Mouse (Mus musculus): ENCODE measurements around the gene B3galt5.

Gene B3galt5

DNA sequence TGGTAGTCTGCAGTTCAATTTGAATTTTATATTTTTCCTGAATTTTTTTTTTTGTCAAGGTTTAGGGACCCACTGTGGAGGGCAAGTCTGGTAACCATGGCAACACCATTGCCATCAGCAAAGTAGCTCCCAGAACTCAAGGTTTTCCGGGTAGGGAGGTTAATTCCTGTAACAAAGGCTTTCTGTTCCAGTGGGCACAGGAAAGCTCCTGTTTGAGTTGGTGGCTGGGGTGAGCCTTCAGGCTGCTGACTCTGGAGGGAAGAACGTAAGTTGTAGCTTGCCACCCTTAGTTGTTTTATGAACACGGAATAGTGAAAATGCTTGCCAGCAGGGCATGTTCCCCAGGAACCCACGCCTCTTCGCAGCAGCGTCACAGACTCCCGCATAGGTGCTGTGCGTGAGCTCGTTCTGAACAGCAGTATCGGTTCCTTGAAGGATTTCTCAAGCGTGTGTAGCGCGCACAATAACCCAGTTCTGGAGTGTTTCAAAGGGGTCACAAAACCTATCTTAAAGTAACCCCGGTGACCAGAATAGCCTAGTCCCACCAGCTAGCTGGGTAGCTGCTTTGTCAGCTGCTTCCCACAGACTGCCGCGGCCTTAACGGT is at the start of gene B3galt5:
Gene B3galt5 (plus strand): TSS at position 436 of the 605 bp plus-strand sequence.
- CTCF ChIA-PET, result interaction anchor here (0.7 kb wide), 1 partner anchor 1448 kb away, joined by 5 read pairs; no protein-coding TSS in a partner anchor

DNA sequence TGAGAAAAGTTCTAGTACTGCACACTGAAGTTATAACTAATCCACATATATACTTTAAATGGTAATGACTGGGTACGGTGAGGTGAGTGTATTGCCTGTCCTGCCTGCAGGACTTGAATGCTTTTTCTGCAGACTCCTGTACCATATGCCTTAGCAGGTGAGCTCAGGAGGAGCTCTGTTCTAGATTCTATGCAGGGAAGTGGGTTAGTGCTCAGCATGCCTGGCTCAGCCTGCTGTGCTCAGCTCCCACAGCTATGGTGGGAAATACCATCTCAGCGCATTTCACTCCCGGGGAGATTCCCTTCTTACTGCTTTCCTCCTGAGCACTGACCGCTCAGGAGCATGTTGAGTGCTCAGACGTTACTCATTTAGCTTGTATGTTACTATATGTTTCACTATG is 48.0 kb upstream of the B3galt5 start:
- CTCF ChIA-PET, result no interaction called here

DNA sequence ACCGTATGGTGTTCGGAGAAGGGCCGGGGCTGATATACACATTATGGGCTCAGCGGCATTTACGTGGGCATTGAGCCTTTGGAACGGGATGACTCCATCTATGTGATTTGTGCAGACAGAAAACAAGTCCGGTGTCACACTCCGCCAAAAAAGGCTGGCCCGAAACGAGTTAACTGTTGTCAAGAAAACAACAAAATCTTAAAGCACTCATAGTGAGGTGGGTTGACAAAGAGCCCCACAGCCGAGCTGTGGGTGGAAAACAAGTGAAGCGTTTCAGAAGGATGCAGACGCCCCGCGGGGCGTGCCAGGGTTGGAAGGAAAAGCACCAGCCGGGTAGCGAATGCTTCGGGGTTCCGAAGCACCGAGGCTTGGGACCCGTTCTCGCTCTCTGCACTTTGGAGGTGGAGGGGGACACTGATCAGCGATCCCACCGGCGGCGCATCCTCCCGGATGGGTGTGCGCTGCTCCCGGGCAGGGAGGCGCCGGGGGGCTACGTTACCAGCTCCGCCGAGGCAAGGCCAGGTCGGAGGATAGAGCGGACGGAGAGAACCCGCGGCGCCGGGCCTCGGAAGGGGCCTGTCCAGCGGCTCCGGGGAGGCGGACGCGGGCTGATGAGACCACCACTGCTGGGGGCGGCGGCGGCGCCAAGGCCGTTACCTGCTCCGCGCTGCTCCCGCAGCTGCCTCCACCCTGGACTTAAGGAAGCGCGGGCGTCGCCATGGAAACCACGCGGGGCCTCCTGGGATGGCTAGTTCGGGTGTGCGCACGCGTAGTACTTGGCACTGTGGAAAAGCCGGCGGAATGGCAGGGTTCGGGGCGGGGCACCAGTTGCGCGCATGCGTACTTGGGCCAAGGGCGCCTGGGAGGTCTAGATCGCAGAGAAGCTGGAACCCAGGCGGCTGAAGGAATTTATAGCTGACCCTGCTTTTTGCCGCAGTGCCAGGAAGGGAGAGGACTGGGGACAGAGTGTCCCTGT is 43.8 kb upstream of the B3galt5 start, which contains the start of gene Lca5l:
Gene Lca5l (minus strand): TSS at position 741 of the 976 bp plus-strand sequence.
- CTCF ChIA-PET, result no interaction called here

DNA sequence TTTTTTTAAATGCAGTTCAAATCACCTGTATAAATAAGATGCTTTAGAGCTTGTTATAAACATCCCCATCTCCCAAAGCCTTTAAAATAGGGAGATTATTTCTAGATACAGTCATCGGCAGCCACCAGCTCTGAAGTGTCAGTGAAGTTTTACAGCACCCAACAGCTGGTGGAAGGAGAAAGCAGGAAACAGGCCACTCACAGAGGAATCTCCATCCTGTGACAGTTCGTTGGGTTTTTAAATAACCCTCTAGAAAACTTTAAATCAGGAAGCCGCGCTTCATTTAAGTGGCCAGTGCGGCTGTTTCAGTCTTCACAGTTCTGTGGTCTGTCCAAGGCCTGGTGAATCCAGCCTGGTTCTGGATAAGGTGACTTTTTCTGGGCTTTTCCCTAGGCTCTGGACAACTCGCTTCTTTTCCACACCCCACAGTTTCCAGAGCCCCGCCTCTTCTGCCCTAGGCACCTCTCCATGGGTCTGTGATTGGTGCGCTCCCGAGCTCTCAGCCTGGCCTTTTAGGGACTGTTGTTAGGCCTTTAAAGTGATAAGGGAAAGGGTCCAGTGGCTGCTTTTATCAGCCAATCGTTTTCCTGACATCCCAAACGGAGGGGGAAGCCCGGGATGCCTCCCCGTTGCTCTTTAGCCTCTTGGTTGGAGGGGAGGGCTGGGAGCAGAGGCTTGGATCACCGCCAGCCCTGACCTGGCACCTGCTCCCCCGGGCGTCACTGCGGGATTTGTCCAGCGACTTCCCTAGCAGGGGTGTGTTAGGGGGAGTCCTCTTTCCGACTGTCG is 35.5 kb upstream of the B3galt5 start, which contains the start of gene Sh3bgr:
Gene Sh3bgr (plus strand): TSS at position 538 of the 789 bp plus-strand sequence.
- CTCF ChIA-PET, result no interaction called here

DNA sequence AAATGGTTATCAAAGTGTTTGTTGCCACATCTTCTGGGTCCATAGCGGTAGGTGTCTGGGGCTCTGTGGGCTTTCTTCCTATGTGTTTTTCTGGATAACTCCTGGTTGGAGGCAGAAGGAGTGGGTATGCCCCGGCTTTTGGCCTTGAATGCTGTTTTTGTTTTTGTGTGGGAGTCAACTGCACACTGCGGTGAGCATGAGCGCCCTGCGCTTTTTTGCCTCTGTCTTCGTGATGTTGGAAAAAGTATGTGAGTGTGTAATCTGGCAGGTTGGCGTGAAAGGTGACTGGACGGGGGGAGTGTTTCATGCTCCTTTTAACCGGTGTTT is 34.9 kb upstream of the B3galt5 start:
- CTCF ChIA-PET, result no interaction called here

DNA sequence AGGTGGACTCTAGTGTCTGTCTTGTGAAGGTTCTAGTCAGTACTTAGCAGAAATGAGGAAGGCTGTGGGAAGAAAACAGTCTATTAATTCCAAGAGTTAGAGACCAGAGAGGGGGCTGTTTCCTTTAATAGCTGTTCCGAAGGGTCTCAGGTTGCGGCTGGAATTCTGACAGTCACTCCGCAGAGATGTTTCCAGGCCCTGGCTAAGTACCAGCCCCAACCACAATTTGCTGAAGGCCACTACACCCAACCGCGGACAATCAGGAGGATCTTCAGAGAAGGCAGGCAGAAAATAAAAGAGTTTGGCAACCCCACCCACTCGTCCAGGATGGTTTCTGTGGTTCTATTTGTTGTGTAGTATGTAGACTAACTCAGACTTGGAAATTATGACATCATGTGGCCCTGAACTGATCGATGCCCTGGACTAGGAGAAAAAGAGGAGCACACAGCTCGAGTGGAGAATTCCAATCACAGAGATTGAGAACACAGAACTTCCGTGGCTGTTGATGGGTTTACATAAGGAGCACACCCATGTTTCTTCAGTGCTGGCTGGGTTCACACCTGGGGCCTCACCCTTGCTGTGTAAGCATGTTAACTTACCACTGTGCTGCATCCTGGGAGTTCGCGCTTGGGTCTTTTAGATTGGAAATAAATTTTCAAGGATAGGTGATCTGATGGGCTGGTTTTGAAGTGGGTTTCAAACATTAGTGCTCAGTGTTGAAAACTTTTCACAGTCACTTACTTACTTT is 33.9 kb upstream of the B3galt5 start:
- CTCF ChIA-PET, result no interaction called here

DNA sequence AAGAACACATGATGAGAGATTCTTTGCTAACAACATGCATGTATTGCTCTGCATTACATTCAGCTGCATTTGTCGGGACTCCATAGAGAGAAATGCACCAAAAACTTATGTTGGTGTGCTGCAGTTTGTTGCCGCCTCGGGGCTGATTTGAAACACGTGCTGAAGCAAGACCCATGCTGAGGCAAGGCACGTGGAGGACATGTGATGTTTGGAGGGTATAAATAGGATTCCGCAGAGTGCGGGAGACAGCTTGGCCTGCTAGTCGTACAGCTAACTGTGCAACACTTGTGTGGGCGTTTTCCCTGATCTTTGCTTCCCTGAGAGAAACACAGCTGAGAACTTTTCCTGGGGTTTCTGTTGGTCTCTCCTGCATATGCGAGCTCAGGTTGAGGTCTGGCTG is 25.8 kb upstream of the B3galt5 start:
- CTCF ChIA-PET, result no interaction called here

DNA sequence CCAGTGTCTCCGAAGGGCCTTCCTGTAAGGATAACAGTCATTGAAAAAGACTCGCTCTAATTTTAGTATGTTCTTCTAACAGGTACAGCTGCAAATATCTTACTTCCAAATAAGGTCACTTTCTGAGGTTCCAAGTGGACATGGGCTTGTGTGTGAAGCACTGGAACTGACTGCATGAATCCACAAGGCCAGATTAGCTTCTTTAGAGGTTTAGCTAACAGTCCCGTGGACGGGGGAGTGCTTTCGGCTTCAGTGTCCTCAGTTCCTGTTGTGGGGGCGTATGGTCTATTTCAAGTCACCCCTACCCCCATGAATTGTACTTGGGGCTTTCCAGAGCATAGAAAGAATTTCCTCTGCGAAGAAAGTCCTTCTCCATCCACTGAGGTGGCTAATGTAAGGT is 24.7 kb upstream of the B3galt5 start:
- CTCF ChIA-PET, result no interaction called here

DNA sequence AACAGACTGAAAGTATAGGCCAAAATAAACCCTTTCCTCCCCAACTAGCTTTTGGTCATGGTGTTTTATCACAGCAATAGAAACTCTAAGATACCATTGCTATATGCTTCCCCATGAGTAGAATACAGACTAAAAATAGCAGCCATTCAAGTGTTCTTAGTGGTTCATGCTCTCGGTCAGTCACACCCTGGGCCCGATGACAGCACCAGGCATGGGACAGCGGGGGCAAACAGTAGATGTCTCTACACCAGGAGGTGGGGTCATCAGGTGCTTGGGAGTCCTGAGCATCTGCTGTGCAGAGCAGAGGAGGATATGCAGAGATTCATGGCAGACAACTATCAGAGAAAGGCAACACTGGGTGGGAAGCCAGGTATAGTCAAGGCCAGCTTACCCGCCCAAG is 22.6 kb upstream of the B3galt5 start:
- CTCF ChIA-PET, result no interaction called here

DNA sequence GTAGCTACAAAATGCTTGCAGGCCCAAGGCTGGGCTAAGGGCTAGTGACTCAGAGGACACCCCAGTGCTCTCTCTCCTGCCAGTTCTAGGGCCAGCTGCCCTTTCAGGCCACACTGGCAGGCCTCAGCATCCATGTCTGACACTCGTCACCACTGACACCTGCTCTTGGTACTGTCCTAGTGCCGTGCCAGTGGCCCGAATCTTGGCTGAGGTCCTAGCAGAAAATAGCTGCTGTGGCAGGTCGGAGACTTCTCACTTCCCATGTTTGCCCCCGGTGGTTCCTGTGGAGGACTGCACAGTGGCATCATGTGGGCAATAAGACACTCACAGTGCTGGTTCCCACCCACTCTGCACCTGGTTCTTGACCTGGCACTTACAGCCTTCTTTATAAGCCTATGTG is 14.1 kb upstream of the B3galt5 start:
- CTCF ChIA-PET, result no interaction called here

DNA sequence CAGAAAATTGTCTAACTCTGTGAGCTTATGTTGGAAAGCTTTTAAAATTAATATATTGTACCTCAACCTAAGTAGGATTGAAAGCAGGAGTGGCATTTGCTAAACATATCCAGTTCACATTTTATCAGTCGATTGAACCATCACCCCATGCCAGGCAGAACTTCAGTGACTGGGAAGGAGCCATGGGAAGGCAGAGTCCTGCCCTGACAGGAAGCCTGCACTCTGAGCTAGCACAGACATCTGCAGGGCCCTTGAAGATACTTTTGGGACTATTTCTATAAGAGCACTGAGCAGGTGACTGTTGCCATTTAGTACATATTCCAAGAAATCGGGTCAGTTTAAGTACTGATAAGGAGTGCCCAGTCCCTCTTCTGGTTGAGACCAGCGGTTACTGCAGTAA is 13.6 kb upstream of the B3galt5 start:
- CTCF ChIA-PET, result no interaction called here

DNA sequence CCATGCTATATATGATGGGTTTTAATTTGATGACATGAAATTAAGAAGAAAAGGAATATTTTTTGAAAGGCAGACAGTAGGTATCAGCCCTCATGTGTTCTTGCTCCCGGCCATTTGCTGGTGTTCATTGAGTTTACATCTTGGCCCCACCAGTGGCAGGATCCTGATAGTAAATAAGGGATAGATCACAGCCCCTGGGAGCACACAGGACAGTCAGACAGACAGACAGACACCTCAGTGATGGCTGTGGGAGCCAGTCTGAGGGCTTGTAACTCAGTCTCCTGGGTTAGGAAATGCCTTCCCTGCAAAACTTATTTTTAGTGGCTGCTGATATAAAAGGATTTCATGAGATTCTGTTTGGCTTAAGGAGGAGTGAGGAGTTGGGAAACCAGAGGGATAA is 13.1 kb upstream of the B3galt5 start:
- CTCF ChIA-PET, result no interaction called here

DNA sequence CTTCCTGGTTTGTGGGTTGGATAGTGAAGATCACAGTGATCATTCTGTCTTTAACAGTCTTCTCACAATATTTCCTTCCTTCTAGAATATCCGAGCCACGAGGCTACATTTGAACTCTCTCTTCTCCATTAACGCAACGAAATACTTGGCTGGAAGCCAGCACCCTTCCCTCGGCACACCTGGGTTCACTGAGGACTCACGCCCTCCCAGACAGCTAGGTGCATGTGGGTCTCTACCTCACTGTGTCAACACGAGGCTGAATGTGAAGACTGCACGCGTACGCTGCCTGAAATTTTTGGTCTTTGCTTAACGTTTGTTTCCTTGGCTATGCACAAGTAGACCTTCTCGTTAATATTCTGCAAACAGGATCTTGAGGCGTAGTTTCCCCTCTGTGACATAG is 7.2 kb upstream of the B3galt5 start:
- CTCF ChIA-PET, result no interaction called here

DNA sequence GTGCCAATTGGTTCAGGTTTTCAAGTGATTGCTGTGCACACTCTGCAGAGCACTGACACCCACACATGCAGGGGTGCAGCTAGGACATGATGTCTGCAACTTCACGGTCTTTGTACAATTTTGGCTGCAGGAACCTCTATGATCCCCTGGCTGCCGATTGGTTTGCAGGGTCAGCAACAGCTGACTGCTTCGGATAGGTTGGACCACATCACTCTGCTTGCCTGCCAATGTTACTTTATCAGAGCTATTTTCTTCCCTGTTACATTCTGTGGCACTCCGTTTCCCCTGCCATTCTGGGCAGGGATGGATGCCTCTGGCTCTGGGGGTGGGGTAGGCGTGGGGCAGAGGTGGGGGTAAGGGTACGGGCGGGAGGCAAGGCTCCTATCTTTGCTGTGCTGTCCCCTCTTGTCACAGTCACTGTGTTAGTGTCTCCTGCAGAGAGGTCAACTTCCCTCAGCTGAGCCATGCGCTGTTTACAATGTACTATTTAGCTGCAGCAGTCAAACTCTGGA is 6.5 kb upstream of the B3galt5 start:
- CTCF ChIA-PET, result no interaction called here

DNA sequence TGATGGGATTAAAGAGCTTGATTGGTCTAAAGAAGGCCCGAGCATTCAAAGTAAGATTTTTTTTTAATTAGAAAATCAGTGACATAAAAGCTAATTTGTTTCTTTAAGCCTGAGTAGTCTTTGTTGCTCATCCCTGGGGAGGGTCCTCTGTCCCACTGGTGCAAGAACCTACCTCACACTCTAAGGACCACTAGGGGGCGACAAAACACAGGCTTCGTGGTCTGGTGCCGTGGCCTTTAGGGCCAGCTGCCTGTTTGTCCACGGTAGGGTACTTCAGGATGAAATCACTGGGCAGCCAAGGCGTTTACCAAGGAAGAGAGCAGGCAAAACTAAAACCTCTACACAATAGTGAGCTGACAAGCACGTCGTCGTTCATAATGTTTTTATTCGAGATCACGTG is 5.2 kb upstream of the B3galt5 start:
- CTCF ChIA-PET, result interaction anchor here (0.7 to 1.2 kb wide), 2 partner anchors 71 to 111 kb away, joined by 4 to 9 read pairs; no protein-coding TSS in a partner anchor

DNA sequence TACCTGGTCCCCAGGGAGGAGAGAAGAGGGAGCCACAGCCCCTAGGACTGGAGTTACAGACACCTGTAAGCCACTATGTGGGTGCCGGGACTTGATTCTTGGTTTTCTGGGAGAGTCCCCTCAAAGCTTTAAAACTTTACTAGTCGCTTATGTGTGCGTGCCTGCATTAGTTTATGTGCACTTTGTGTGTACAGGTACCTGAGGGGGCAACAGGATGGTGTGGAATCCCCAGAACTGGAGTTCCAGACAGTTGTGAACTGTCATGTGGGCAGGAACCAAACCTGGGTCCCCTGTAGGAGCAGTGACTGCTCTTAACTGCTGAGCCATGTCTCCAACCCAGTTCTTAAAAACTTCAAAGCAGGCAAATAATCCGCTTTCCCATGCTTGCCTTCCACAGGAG is 4.3 kb upstream of the B3galt5 start:
- CTCF ChIA-PET, result no interaction called here

DNA sequence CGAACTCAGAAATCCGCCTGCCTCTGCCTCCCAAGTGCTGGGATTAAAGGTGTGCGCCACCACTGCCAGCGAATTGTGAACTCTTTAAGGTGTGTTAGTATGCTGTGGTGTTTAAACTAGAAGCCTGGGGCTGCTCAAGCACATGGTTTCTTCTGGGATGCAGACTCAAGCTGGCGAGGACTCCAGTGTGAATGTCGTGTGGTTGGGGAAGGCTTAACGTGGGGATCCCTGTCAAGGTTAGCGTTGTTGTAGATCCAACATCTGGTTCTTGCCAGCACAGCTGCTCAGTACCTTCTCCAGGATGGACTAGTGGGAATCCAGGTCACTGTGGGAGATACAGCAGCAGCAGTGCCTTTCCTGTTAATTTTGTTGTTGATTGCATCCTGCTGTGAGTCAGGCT is 3.6 kb upstream of the B3galt5 start:
- CTCF ChIA-PET, result no interaction called here

DNA sequence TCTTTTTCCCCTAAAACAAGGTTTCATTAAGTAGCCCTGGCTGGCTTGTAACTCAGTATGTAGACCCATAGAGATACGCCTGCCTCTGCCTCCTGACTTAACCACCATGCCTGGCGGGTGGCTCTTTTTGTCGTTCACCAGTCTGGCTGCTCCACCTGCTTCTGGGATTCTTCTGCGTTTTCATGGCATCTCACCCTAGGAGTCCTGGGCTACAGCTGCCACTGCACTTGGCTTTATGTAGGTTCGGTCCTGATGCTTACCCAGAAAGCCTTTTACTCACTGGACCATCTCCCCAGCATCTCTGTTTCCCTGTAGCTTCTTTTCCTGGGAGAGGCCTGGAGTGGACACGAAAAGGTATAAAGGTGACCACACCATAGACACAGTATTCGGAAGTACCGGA is 1.6 kb upstream of the B3galt5 start:
- CTCF ChIA-PET, result no interaction called here

DNA sequence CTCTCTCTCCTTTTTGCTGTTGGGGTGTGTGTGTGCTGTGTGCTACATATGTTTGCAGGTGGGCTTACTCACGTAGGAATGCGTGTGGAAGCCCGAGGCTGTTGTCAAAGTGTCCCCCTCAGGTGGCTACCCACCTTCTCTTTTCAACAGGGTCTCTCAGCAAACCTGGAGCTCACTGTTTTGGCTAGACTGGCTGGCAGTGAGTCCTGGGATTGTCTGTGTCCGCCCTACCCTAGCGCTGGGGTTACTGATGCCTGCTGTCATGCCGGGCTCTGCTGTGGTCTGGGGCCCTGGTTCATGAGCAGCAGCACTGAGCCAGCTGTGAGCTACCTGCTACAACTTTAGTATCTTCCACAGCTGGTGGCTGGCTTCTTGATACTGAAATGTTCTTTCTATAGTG is 8.9 kb downstream of the B3galt5 start:
- CTCF ChIA-PET, result no interaction called here

DNA sequence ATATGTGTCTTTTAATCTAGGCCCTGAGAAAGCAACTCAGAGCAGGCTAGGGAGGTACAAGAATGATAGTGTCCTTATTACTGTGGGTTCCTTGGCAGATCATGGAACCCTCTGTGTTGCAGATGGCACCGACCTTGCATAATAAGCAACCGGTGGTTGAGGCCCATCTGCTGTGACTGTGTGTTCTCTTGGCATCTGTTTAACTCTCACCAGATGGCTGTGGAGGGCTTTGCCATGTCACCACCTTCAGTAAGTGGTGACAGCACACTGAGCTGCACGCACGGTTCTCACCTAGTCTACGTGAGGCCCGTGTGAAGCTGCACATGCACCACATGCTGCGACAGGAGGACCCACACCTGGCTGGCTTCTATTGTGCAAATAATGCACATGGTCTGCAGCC is 14.0 kb downstream of the B3galt5 start:
- CTCF ChIA-PET, result no interaction called here

DNA sequence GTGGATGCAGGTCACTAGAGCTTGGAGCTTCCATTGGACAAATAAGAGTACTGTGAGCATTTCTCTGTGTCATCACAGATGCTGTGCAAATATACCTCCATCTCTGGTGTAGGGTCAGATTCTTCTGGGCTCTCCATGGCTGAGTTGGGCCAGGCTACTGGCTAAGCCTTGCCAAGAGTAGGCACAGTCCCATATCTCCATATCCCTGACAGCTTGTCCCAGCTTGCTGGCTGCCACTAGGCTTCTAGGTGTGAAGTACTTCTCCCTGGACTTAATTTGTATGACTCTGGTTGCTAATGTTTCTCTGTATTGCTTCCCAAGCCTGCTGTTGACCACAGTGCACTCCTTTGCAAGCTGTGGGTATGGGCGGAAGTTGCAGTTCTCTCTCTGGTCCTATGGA is 16.5 kb downstream of the B3galt5 start:
- CTCF ChIA-PET, result no interaction called here

DNA sequence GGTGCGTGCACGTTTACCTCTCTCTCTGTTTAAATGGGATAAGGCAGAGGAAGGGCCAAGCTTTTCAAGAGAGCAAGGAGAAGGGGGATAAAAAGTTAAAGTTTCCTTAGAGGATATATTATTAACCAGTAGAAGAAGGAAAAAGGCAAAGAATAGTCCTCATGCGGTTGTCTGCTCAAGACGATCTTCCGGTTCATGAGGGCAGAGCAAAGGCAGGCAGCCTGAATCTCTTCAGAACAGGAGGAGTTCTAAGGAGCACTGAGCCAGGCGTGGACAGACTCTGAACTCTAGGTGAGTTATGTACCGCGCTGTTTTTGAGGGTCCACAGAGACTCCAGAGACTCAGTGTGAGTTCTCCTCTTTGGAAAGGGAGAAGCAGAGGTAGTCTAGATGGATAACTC is 22.8 kb downstream of the B3galt5 start:
- CTCF ChIA-PET, result no interaction called here
